Mouse (Mus musculus) ES-CJ7 (cell line): Measurements from ENCODE around the gene Crim1.

ENCODE experiments used
- DNase-seq: peaks from one replicate; pipeline ENCODE4 v3.0.0; 2011; ENCODE audit warnings: low read depth, low spot score

Gene Crim1

GRCm38 (mm10) chr17:78286021-78286420 is 86.0 kb downstream of the Crim1 start:
- DNase-seq, result no peak

- DNase-seq, result no peak
Measured at GRCm38 (mm10) chr17:78287391-78287790, 87.3 kb downstream of the Crim1 start.

GRCm38 (mm10) chr17:78290153-78290876 is 90.3 kb downstream of the Crim1 start:
- DNase-seq, result no peak

GRCm38 (mm10) chr17:78291030-78291429 is 91.0 kb downstream of the Crim1 start:
- no peak for DNase-seq

GRCm38 (mm10) chr17:78292301-78292700 is 92.3 kb downstream of the Crim1 start:
- DNase-seq, result no peak

- no peak for DNase-seq
Measured at GRCm38 (mm10) chr17:78292827-78293488, 92.9 kb downstream of the Crim1 start.

GRCm38 (mm10) chr17:78295979-78296378 is 95.9 kb downstream of the Crim1 start:
- DNase-seq, result no peak

- DNase-seq, result peak; percentile 15
Measured at GRCm38 (mm10) chr17:78298140-78298539, 98.1 kb downstream of the Crim1 start.

GRCm38 (mm10) chr17:78298967-78299540 is 99.0 kb downstream of the Crim1 start:
- peak; percentile 23 for DNase-seq

- no peak for DNase-seq
Measured at GRCm38 (mm10) chr17:78303053-78303452, 103.0 kb downstream of the Crim1 start.

- no peak for DNase-seq
Measured at GRCm38 (mm10) chr17:78304059-78304458, 104.0 kb downstream of the Crim1 start.

- DNase-seq, result no peak
Measured at GRCm38 (mm10) chr17:78306434-78306833, 106.4 kb downstream of the Crim1 start.

- no peak for DNase-seq
Measured at GRCm38 (mm10) chr17:78308221-78308620, 108.2 kb downstream of the Crim1 start.

GRCm38 (mm10) chr17:78313006-78313405 is 113.0 kb downstream of the Crim1 start:
- DNase-seq, result no peak

- no peak for DNase-seq
Measured at GRCm38 (mm10) chr17:78313612-78314011, 113.6 kb downstream of the Crim1 start.

GRCm38 (mm10) chr17:78315659-78316058 is 115.6 kb downstream of the Crim1 start:
- no peak for DNase-seq

- no peak for DNase-seq
Measured at GRCm38 (mm10) chr17:78317381-78317780, 117.3 kb downstream of the Crim1 start.

GRCm38 (mm10) chr17:78318810-78319209 is 118.8 kb downstream of the Crim1 start:
- no peak for DNase-seq

- no peak for DNase-seq
Measured at GRCm38 (mm10) chr17:78321216-78321835, 121.3 kb downstream of the Crim1 start.

- no peak for DNase-seq
Measured at GRCm38 (mm10) chr17:78322369-78323335, 122.6 kb downstream of the Crim1 start.

- DNase-seq, result no peak
Measured at GRCm38 (mm10) chr17:78325761-78326332, 125.8 kb downstream of the Crim1 start.
